ENCODE assay signal across 13 mouse cellular contexts in genomic region chr13:99414352-99414742, GRCm38 (mm10).
DNase-seq lines count a peak whose midpoint lies in the region; ATAC-seq and TF ChIP-seq lines count a peak whose summit lies in the region.
"Had no signal": no experiment of that assay in that cellular context is flagged by ENCODE, and none has a peak within 500 bp of the region (broad histone marks: within the 10 kb centered on the region; RNA-seq: fewer than 3 reads in every experiment).

No protein-coding gene starts in this region.

- H3K4me2 ChIP-seq in heart, postnatal 0 days (ENCODE audit: low read depth, low read length): no peak overlapping the region
- H3K4me2 ChIP-seq in embryonic facial prominence, embryonic 11.5 days (ENCODE audit: low read depth, low read length): no peak overlapping the region
- no peak overlapping the region for H3K4me2 ChIP-seq in limb, embryonic 11.5 days (ENCODE audit: low read depth, severe bottlenecking)
- H3K4me2 ChIP-seq: heart, embryonic 11.5 days had no signal

- peaks cover 52% of the 10 kb centered on the region for H3K36me3 ChIP-seq in heart, postnatal 0 days (replicated peaks; ENCODE audit: control insufficient read depth, insufficient read depth, low read length)
- H3K36me3 ChIP-seq in E14TG2a.4 (ENCODE audit: insufficient read depth, low read length): peaks cover 83% of the 10 kb centered on the region
- H3K36me3 ChIP-seq in embryonic facial prominence, embryonic 11.5 days (replicated peaks; ENCODE audit: control insufficient read depth, insufficient read depth, low read depth, low read length): peaks cover 3% of the 10 kb centered on the region
- H3K36me3 ChIP-seq in limb, embryonic 11.5 days (ENCODE audit: control insufficient read depth, insufficient read depth, low read length): peaks cover 12% of the 10 kb centered on the region

- H3K9ac ChIP-seq in heart, postnatal 0 days (replicated peaks; ENCODE audit: low read depth, low read length): no peak overlapping the region
- no peak overlapping the region; the same call in 1 of the 2 replicates for H3K9ac ChIP-seq in embryonic facial prominence, embryonic 11.5 days (replicated peaks; ENCODE audit: low read length)
- no peak overlapping the region; the same call in 1 of the 2 replicates for H3K9ac ChIP-seq in limb, embryonic 11.5 days (ENCODE audit: low read length)

- no peak overlapping the region for H3K4me3 ChIP-seq in heart, postnatal 0 days (ENCODE audit: low read depth, low read length)
- peak overlapping the region; percentile 50 for H3K4me3 ChIP-seq in E14TG2a.4 (replicated peaks; ENCODE audit: low read length)
- no peak overlapping the region for H3K4me3 ChIP-seq in embryonic facial prominence, embryonic 11.5 days (ENCODE audit: low read depth, low read length)
- H3K4me3 ChIP-seq in limb, embryonic 11.5 days (ENCODE audit: low read depth, low read length): no peak overlapping the region

- H3K4me1 ChIP-seq in heart, postnatal 0 days (ENCODE audit: control insufficient read depth, insufficient read depth): no peaks in the 10 kb centered on the region
- peaks cover 76% of the 10 kb centered on the region for H3K4me1 ChIP-seq in E14TG2a.4 (replicated peaks; ENCODE audit: low read depth, low read length)
- H3K4me1 ChIP-seq in embryonic facial prominence, embryonic 11.5 days (ENCODE audit: control insufficient read depth, insufficient read depth, low read length): peaks cover 7% of the 10 kb centered on the region
- H3K4me1 ChIP-seq in limb, embryonic 11.5 days (ENCODE audit: control insufficient read depth, insufficient read depth, low read length): peaks cover 32% of the 10 kb centered on the region

- intact Hi-C loops in heart, postnatal 10 days (cut with DNase I): no loop called here

- H3K27ac ChIP-seq in heart, postnatal 0 days (ENCODE audit: low read depth): peak overlapping the region; percentile 18; the same call in 1 of the 2 replicates
- peak overlapping the region; percentile 56 for H3K27ac ChIP-seq in embryonic facial prominence, embryonic 11.5 days (replicated peaks; ENCODE audit: low read depth, low read length)
- H3K27ac ChIP-seq in limb, embryonic 11.5 days (replicated peaks; ENCODE audit: low read depth, low read length): peak overlapping the region; percentile 84

- H3K9me3 ChIP-seq in heart, postnatal 0 days (replicated peaks; ENCODE audit: control insufficient read depth, low read length): no peaks in the 10 kb centered on the region
- H3K9me3 ChIP-seq in E14TG2a.4 (ENCODE audit: low read length): no peaks in the 10 kb centered on the region
- no peaks in the 10 kb centered on the region for H3K9me3 ChIP-seq in embryonic facial prominence, embryonic 11.5 days (replicated peaks; ENCODE audit: control insufficient read depth, low read length)
- no peaks in the 10 kb centered on the region for H3K9me3 ChIP-seq in limb, embryonic 11.5 days (ENCODE audit: control insufficient read depth, low read length)

- no peaks in the 10 kb centered on the region for H3K27me3 ChIP-seq in heart, postnatal 0 days (ENCODE audit: control insufficient read depth, insufficient read depth, low read length)
- H3K27me3 ChIP-seq in E14TG2a.4 (ENCODE audit: insufficient read depth, low read length): no peaks in the 10 kb centered on the region
- no peaks in the 10 kb centered on the region for H3K27me3 ChIP-seq in embryonic facial prominence, embryonic 11.5 days (ENCODE audit: control insufficient read depth, insufficient read depth, low read length)
- no peaks in the 10 kb centered on the region for H3K27me3 ChIP-seq in limb, embryonic 11.5 days (ENCODE audit: control insufficient read depth, insufficient read depth, low read length)
- H3K27me3 ChIP-seq: Patski had no signal

- TF ChIP-seq CTCF in heart, postnatal 0 days (IDR thresholded peaks at IDR 0.05; ENCODE audit: low read depth): no peak
- no peak for TF ChIP-seq CTCF in E14TG2a.4 (conservative IDR thresholded peaks at IDR 0.05; ENCODE audit: low read length)

- DNase-seq in heart, postnatal 0 days (ENCODE audit: low spot score): no peak
- DNase-seq in heart, postnatal 10 days: no peak
- no peak for DNase-seq in embryonic facial prominence, embryonic 11.5 days (ENCODE audit: low spot score)
- DNase-seq in limb, embryonic 11.5 days (ENCODE audit: low spot score): peak; percentile 68
- no peak for DNase-seq in urinary bladder, adult 18-20 months (ENCODE audit: low spot score in 2 of 2)
- no peak for DNase-seq in lung, postnatal 25 days (ENCODE audit: low spot score)
- DNase-seq: adrenal gland, adult 8-10 months; cerebellum, postnatal 25 days; kidney, adult 18-20 months; liver had no signal

- WGBS in heart, postnatal 0 days: 64% methylated on average over 10 of the region's 10 CpGs
- WGBS in embryonic facial prominence, embryonic 11.5 days: 29% methylated on average over 10 of the region's 10 CpGs
- 19% methylated on average over 10 of the region's 10 CpGs for WGBS in limb, embryonic 11.5 days

- no peak for TF ChIP-seq EP300 in heart, postnatal 0 days (IDR thresholded peaks at IDR 0.05; ENCODE audit: low read depth)

- no peak for ATAC-seq in heart, postnatal 0 days (ENCODE audit: insufficient read depth, low read depth)
- peak; percentile 67 for ATAC-seq in embryonic facial prominence, embryonic 11.5 days (replicated peaks; ENCODE audit: insufficient number of reproducible peaks, low FRiP score, low TSS enrichment, low read depth)
- peak; percentile 81 for ATAC-seq in limb, embryonic 11.5 days (ENCODE audit: insufficient number of reproducible peaks, low FRiP score, low TSS enrichment, low read depth)
- ATAC-seq: Patski had no signal

Comparison
In these comparisons a context has a peak if more than half of its experiments do, and no peak if none do; other contexts are left out.
1. H3K27ac ChIP-seq: peak in every context shown above with its lines; median percentile 84 in limb, embryonic 11.5 days; 56 in embryonic facial prominence, embryonic 11.5 days; 18 in heart, postnatal 0 days.